Mouse (Mus musculus): ENCODE data around the gene Ppcs.

GRCm38 (mm10) chr4:119422294-119422964 is at the start of gene Ppcs, which contains the start of gene Zmynd12:
- peak; percentile 44 for TF ChIP-seq CTCF (IDR thresholded peaks at IDR 0.05)
- peak; percentile 63 for TF ChIP-seq EP300 (IDR thresholded peaks at IDR 0.05)
